17 mouse cellular contexts compared by ENCODE assay signal in genomic region chr13:111753321-111753720, GRCm38 (mm10).
"Had no signal": no experiment of that assay in that cellular context is flagged by ENCODE, and none has a peak within 500 bp of the region (broad histone marks: within the 10 kb centered on the region; RNA-seq: fewer than 3 reads in every experiment).

No protein-coding gene starts in this region.

- H3K9ac ChIP-seq: liver, embryonic 15.5 days; liver, postnatal 0 days; lung, embryonic 15.5 days; midbrain, embryonic 13.5 days; midbrain, embryonic 15.5 days; neural tube, embryonic 12.5 days had no signal

- H3K27me3 ChIP-seq: liver, embryonic 15.5 days; lung, embryonic 15.5 days; megakaryocyte, embryonic 14.5 days; midbrain, embryonic 13.5 days; midbrain, embryonic 15.5 days; neural tube, embryonic 12.5 days had no signal

- H3K27ac ChIP-seq: liver, embryonic 15.5 days; lung, embryonic 15.5 days; macrophage; midbrain, embryonic 13.5 days; midbrain, embryonic 15.5 days; neural tube, embryonic 12.5 days had no signal

- H3K4me2 ChIP-seq: liver, embryonic 15.5 days; lung, embryonic 15.5 days; midbrain, embryonic 11.5 days; midbrain, embryonic 13.5 days; midbrain, embryonic 15.5 days; neural tube, embryonic 12.5 days had no signal

- H3K4me1 ChIP-seq: liver, embryonic 15.5 days; lung, embryonic 15.5 days; megakaryocyte, embryonic 14.5 days; midbrain, embryonic 13.5 days; midbrain, embryonic 15.5 days; neural tube, embryonic 12.5 days had no signal

- H3K4me3 ChIP-seq: liver, embryonic 15.5 days; lung, embryonic 15.5 days; megakaryocyte, embryonic 14.5 days; midbrain, embryonic 13.5 days; midbrain, embryonic 15.5 days; neural tube, embryonic 12.5 days had no signal

- H3K9me3 ChIP-seq: liver, embryonic 15.5 days; lung, embryonic 15.5 days; midbrain, embryonic 13.5 days; midbrain, embryonic 15.5 days; neural tube, embryonic 12.5 days had no signal

- ATAC-seq: liver, postnatal 0 days; lung, postnatal 0 days; midbrain, embryonic 13.5 days; midbrain, embryonic 15.5 days had no signal

- DNase-seq: liver, postnatal 0 days; lung, postnatal 36 days; right cerebral cortex, postnatal 25 days; right cerebral cortex, postnatal 4 days; spleen, adult 18-20 months; thymus, adult 18-20 months; thymus, postnatal 14 days; thymus, postnatal 36 days had no signal
